ENCODE assay signal across 9 mouse cellular contexts in the genomic region with DNA sequence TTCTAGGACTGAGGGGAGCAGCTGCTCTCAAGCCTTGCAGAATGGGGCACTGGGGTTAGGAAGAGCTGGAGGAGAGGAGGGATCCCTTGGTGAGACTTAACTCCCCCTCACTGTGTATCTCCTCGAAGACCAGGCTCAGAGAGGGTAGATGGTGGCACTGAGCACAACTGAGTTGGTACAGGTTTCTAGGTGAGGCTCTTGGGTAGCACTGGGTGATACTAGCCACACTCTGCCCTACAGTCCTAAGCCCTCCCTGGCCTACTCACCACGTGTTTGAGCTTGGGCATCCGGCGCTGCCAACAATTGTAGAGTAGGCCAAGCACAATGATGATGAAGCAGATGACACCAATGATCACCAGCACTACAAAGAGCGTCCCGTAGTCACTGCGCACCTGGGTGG. TPM values are rescaled to one million over a fixed set of nuclear protein-coding genes. Genes with fewer than 3 reads are reported as not detected.
DNase-seq lines count a peak whose midpoint lies in the region; ATAC-seq and TF ChIP-seq lines count a peak whose summit lies in the region.
"Had no signal": no experiment of that assay in that cellular context is flagged by ENCODE, and none has a peak within 500 bp of the region (broad histone marks: within the 10 kb centered on the region; RNA-seq: fewer than 3 reads in every experiment).

No protein-coding gene starts in this region.

- peaks cover 9% of the 10 kb centered on the region for H3K4me1 ChIP-seq in heart, adult 2 months (ENCODE audit: control insufficient read depth, insufficient read depth, low read length)
- H3K4me1 ChIP-seq in ES-E14 (ENCODE audit: control insufficient read depth in 2 of 2, insufficient read depth in 2 of 2, low read length in 2 of 2, poor library complexity in 1 of 2), result peaks cover 0 to 15% of the 10 kb centered on the region in 2 experiments; a peak in 2 of 4 replicates
- peaks cover 12% of the 10 kb centered on the region for H3K4me1 ChIP-seq in heart, postnatal 0 days (ENCODE audit: control insufficient read depth, insufficient read depth)
- peaks cover 25% of the 10 kb centered on the region for H3K4me1 ChIP-seq in liver, embryonic 16.5 days (ENCODE audit: control insufficient read depth, low read depth, low read length)

- peak overlapping the region; percentile 91 for H3K4me3 ChIP-seq in heart, adult 2 months
- peak overlapping the region; percentile 81 to 92; a peak in 3 of 4 replicates for H3K4me3 ChIP-seq in ES-E14 (ENCODE audit: insufficient read depth in 1 of 2, low read depth in 1 of 2, low read length in 2 of 2, poor library complexity in 1 of 2, severe bottlenecking in 1 of 2)
- H3K4me3 ChIP-seq in heart, postnatal 0 days (ENCODE audit: low read depth, low read length), result peak overlapping the region; percentile 85
- peak overlapping the region; percentile 77 for H3K4me3 ChIP-seq in liver, embryonic 16.5 days (ENCODE audit: low read depth, low read length)

- H3K79me2 ChIP-seq in heart, adult 2 months (replicated peaks; ENCODE audit: control insufficient read depth, insufficient read depth, low read length), result no peaks in the 10 kb centered on the region

- in situ Hi-C loops in ES-E14 (cut with MboI; ENCODE audit: low sequenced_read_pairs in 2 of 2, unreplicated experiment in 2 of 2), result no loop called here

- no peak overlapping the region; the same call in 1 of the 2 replicates for H3K9ac ChIP-seq in heart, adult 2 months (ENCODE audit: low read depth, low read length)
- peak overlapping the region; percentile 75; the same call in 1 of the 2 replicates for H3K9ac ChIP-seq in ES-E14 (ENCODE audit: insufficient read depth, low read depth, low read length, poor library complexity, severe bottlenecking)
- peak overlapping the region; percentile 79 for H3K9ac ChIP-seq in heart, postnatal 0 days (replicated peaks; ENCODE audit: low read depth, low read length)
- H3K9ac ChIP-seq in liver, embryonic 16.5 days (ENCODE audit: low read depth, low read length), result peak overlapping the region; percentile 89; the same call in 1 of the 2 replicates

- peak overlapping the region; percentile 91 for H3K4me2 ChIP-seq in heart, postnatal 0 days (ENCODE audit: low read depth, low read length)
- peak overlapping the region; percentile 99 for H3K4me2 ChIP-seq in liver, embryonic 16.5 days (ENCODE audit: low read depth, low read length)

- DNase-seq in heart, adult 2 months, result no peak
- DNase-seq in heart, adult 18-20 months, result no peak
- no peak for DNase-seq in ES-E14 (ENCODE audit: low read depth, low spot score)
- no peak for DNase-seq in heart, postnatal 0 days (ENCODE audit: low spot score)
- DNase-seq in urinary bladder, postnatal 25 days (ENCODE audit: low spot score), result no peak
- DNase-seq in layer of hippocampus, adult 11-12 months (ENCODE audit: low spot score), result no peak
- DNase-seq: kidney, postnatal 14 days had no signal

- no peaks in the 10 kb centered on the region for H3K36me3 ChIP-seq in heart, adult 2 months (ENCODE audit: control insufficient read depth, insufficient read depth, low read length)
- peaks cover 8% of the 10 kb centered on the region; the same call in 1 of the 2 replicates for H3K36me3 ChIP-seq in ES-E14 (ENCODE audit: control insufficient read depth, insufficient read depth, low read length, poor library complexity, severe bottlenecking)
- H3K36me3 ChIP-seq in heart, postnatal 0 days (replicated peaks; ENCODE audit: control insufficient read depth, insufficient read depth, low read length), result peaks cover 17% of the 10 kb centered on the region; the same call in 1 of the 2 replicates
- H3K36me3 ChIP-seq in liver, embryonic 16.5 days (ENCODE audit: control insufficient read depth, insufficient read depth), result peaks cover 15% of the 10 kb centered on the region

- no peak overlapping the region for H3K27ac ChIP-seq in heart, adult 2 months
- H3K27ac ChIP-seq in ES-E14 (ENCODE audit: insufficient read depth, low read depth, low read length, poor library complexity, severe bottlenecking), result no peak overlapping the region
- H3K27ac ChIP-seq in heart, postnatal 0 days (ENCODE audit: low read depth), result no peak overlapping the region
- H3K27ac ChIP-seq in liver, embryonic 16.5 days (ENCODE audit: low read length), result no peak overlapping the region; the same call in 1 of the 2 replicates

- intact Hi-C loops in heart, adult 2 months (cut with DNase I), result no loop called here

- TF ChIP-seq EP300 in heart, adult 2 months (IDR thresholded peaks at IDR 0.05; ENCODE audit: insufficient read depth, low read depth, low read length), result no peak
- TF ChIP-seq EP300 in heart, postnatal 0 days (IDR thresholded peaks at IDR 0.05; ENCODE audit: low read depth), result no peak

- no peak for TF ChIP-seq CTCF in heart, adult 2 months (IDR thresholded peaks at IDR 0.05)
- no peak for TF ChIP-seq CTCF in heart, postnatal 0 days (IDR thresholded peaks at IDR 0.05; ENCODE audit: low read depth)

- no peaks in the 10 kb centered on the region for H3K27me3 ChIP-seq in heart, adult 2 months (ENCODE audit: control insufficient read depth, insufficient read depth, low read length)
- H3K27me3 ChIP-seq in heart, postnatal 0 days (ENCODE audit: control insufficient read depth, insufficient read depth, low read length), result no peaks in the 10 kb centered on the region
- no peaks in the 10 kb centered on the region for H3K27me3 ChIP-seq in liver, embryonic 16.5 days (ENCODE audit: control insufficient read depth, insufficient read depth, low read depth, low read length)

- 76% methylated on average over 7 of the region's 7 CpGs for WGBS in heart, adult 2 months
- WGBS in heart, postnatal 0 days, result 69% methylated on average over 7 of the region's 7 CpGs
- WGBS in liver, embryonic 16.5 days (ENCODE audit: insufficient replicate concordance), result 71% methylated on average over 7 of the region's 7 CpGs

- ATAC-seq in heart, postnatal 0 days (ENCODE audit: insufficient read depth, low read depth), result no peak
- ATAC-seq in liver, embryonic 16.5 days (ENCODE audit: low read depth), result no peak
- ATAC-seq in monocyte, adult 5-6 weeks (replicated peaks; ENCODE audit: insufficient number of reproducible peaks, low FRiP score, low TSS enrichment, poor library complexity, severe bottlenecking), result no peak

- no peaks in the 10 kb centered on the region for H3K9me3 ChIP-seq in ES-E14 (ENCODE audit: control insufficient read depth, insufficient read depth, low read depth, low read length)
- H3K9me3 ChIP-seq in heart, postnatal 0 days (replicated peaks; ENCODE audit: control insufficient read depth, low read length), result no peaks in the 10 kb centered on the region
- no peaks in the 10 kb centered on the region for H3K9me3 ChIP-seq in liver, embryonic 16.5 days (replicated peaks; ENCODE audit: control insufficient read depth, low read length)

- no peak for TF ChIP-seq POLR2A in heart, adult 2 months (IDR thresholded peaks at IDR 0.05; ENCODE audit: insufficient read depth, low read depth, low read length)

TF ChIP-seq in ES-E14, 5 proteins besides CTCF, POLR2A, EP300 and RAD21:
- TF ChIP-seq ZC3H11A (IDR thresholded peaks at IDR 0.05; ENCODE audit: borderline replicate concordance, low read depth, low read length) (no peak), CHD2 (IDR thresholded peaks at IDR 0.05; ENCODE audit: low read depth, low read length) (no peak), MAFK (IDR thresholded peaks at IDR 0.05; ENCODE audit: insufficient read depth, low read depth, low read length) (no peak), ZNF384 (IDR thresholded peaks at IDR 0.05; ENCODE audit: low read depth, low read length) (no peak), HCFC1 (IDR thresholded peaks at IDR 0.05; ENCODE audit: borderline replicate concordance, insufficient read depth, low read length) (no peak)

RNA-seq across cellular contexts. Expression of gene Abtb1, which starts 1.5 kb away (rescaled TPM):
- total RNA-seq in heart, adult 2 months (2021), result 10 to 100 TPM; 19.7 to 22.7 TPM
- polyA plus RNA-seq in heart, adult 2 months (2012; rRNA removed), result 46.2 and 46.7 TPM in 2 replicates
- total RNA-seq in heart, adult 18-20 months (2021), result 10 to 100 TPM; 22.0 to 25.3 TPM
- 33.0 and 55.3 TPM in 2 replicates for total RNA-seq in ES-E14 (2012; rRNA removed)
- 63.9 and 88.0 TPM in 2 replicates for total RNA-seq in heart, postnatal 0 days (2014; rRNA removed; ENCODE audit: low replicate concordance)
- 29.1 and 36.6 TPM in 2 replicates for polyA plus RNA-seq in heart, postnatal 0 days (2015; fragmentation: Nextera tagmentation; extraction: Ambion mirVana)
- polyA plus RNA-seq in liver, embryonic 16.5 days (2015; fragmentation: Nextera tagmentation; extraction: Ambion mirVana), result 61.0 and 65.2 TPM in 2 replicates
- total RNA-seq in monocyte, adult 5-6 weeks (2017), result 32.9 to 52.6 TPM (median 51.6 TPM) in 3 replicates

RNA-seq across cellular contexts. Expression of gene Podxl2, which starts 31.6 kb away (rescaled TPM):
- total RNA-seq in heart, adult 2 months (2021), result 10 to 100 TPM; 13.1 to 15.9 TPM
- 20.7 and 26.2 TPM in 2 replicates for polyA plus RNA-seq in heart, adult 2 months (2012; rRNA removed)
- total RNA-seq in heart, adult 18-20 months (2021), result 10 to 100 TPM; 15.0 to 18.8 TPM
- total RNA-seq in ES-E14 (2012; rRNA removed), result 5.0 and 5.7 TPM in 2 replicates
- 90.9 and 101 TPM in 2 replicates for total RNA-seq in heart, postnatal 0 days (2014; rRNA removed; ENCODE audit: low replicate concordance)
- polyA plus RNA-seq in heart, postnatal 0 days (2015; fragmentation: Nextera tagmentation; extraction: Ambion mirVana), result 60.3 and 60.8 TPM in 2 replicates
- 0.51 and 1.6 TPM in 2 replicates for polyA plus RNA-seq in liver, embryonic 16.5 days (2015; fragmentation: Nextera tagmentation; extraction: Ambion mirVana)
- total RNA-seq in monocyte, adult 5-6 weeks (2017), result not detected in 3 replicates

RNA-seq across cellular contexts. Expression of gene Mcm2, which starts 55.3 kb away (rescaled TPM):
- total RNA-seq in heart, adult 2 months (2021), result 1 to 10 TPM; 5.3 to 6.1 TPM
- 4.8 and 5.4 TPM in 2 replicates for polyA plus RNA-seq in heart, adult 2 months (2012; rRNA removed)
- total RNA-seq in heart, adult 18-20 months (2021), result 1 to 10 TPM; 4.7 to 5.6 TPM
- 222 and 237 TPM in 2 replicates for total RNA-seq in ES-E14 (2012; rRNA removed)
- total RNA-seq in heart, postnatal 0 days (2014; rRNA removed; ENCODE audit: low replicate concordance), result 38.8 and 49.9 TPM in 2 replicates
- polyA plus RNA-seq in heart, postnatal 0 days (2015; fragmentation: Nextera tagmentation; extraction: Ambion mirVana), result 25.2 and 25.6 TPM in 2 replicates
- polyA plus RNA-seq in liver, embryonic 16.5 days (2015; fragmentation: Nextera tagmentation; extraction: Ambion mirVana), result 128 and 136 TPM in 2 replicates
- 10.9 to 27.9 TPM (median 20.2 TPM) in 3 replicates for total RNA-seq in monocyte, adult 5-6 weeks (2017)

RNA-seq across cellular contexts. Expression of gene Tpra1, which starts 58.8 kb away (rescaled TPM):
- total RNA-seq in heart, adult 2 months (2021), result 10 to 100 TPM; 34.4 to 34.8 TPM
- polyA plus RNA-seq in heart, adult 2 months (2012; rRNA removed), result 88.0 and 118 TPM in 2 replicates
- total RNA-seq in heart, adult 18-20 months (2021), result 10 to 100 TPM; 35.0 to 37.1 TPM
- total RNA-seq in ES-E14 (2012; rRNA removed), result 31.0 and 67.2 TPM in 2 replicates
- total RNA-seq in heart, postnatal 0 days (2014; rRNA removed; ENCODE audit: low replicate concordance), result 45.9 and 131 TPM in 2 replicates
- 39.1 and 46.9 TPM in 2 replicates for polyA plus RNA-seq in heart, postnatal 0 days (2015; fragmentation: Nextera tagmentation; extraction: Ambion mirVana)
- polyA plus RNA-seq in liver, embryonic 16.5 days (2015; fragmentation: Nextera tagmentation; extraction: Ambion mirVana), result 56.9 and 60.3 TPM in 2 replicates
- 24.4 to 70.1 TPM (median 35.2 TPM) in 3 replicates for total RNA-seq in monocyte, adult 5-6 weeks (2017)
